Mouse (Mus musculus): ENCODE results near the gene Stac2.

Gene Stac2

DNA sequence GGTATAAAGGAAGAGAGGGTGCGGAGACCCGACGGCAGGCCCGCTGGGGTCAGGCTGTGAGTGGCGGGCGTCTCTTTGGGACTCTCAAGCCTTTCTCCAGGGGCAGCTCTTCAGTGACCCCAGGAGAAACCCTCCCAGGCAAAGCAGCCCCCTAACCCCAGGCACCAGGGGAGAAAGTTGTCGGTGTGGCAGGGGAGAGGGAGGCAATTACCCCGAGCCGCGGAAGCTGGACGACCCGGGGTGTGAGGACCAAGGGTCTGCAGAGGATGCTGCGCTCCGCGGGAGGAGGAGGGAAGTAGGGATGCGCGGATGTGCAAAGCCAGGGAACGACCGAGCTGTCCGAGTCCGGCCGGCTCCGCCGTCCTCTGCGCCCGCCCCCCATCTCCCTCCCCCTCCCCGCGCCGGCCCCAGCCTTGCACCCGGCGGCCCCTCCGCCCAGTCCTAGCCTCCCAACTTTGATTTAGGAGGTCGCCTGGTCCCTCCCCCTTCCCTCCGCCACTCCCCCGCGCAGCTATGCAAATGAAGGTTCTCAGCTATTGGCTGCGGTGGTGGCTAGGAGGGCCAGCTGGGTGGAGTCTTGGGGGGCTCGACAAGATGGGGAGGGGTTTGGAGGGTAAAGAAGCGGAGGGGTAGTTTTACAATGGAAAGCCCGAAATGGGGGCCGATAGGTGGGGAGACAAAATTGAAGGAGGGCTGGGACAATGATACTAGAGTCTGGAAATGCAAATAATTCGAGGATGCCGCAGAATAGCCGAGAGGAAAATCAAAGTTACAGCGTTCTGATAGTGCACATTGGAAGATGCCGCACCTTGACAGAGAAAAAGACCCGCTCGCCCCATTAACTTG is at the start of gene Stac2:
TSS of gene Stac2 (minus strand) at position 474 of the 846 bp plus-strand sequence.
- DNase-seq = peak; percentile 93

DNA sequence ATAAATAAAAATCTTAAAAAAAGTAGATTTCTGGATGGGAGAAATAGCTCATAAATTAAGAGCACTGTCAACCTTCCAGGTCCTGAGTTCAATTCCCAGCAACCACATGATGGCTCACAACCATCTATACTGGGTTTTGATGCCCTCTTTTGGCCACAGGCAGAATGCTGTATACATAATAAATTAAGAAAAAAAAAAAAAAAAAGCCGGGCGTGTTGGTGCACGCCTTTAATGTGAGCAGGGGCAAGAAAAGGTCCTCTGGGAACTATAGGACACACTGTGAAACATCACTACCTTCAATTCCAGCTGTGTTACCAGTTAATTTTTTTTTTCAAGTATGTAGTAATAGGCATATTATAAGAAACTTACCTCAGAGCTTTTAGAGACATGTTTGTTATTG is 48.1 kb upstream of the Stac2 start:
- no peak for DNase-seq

DNA sequence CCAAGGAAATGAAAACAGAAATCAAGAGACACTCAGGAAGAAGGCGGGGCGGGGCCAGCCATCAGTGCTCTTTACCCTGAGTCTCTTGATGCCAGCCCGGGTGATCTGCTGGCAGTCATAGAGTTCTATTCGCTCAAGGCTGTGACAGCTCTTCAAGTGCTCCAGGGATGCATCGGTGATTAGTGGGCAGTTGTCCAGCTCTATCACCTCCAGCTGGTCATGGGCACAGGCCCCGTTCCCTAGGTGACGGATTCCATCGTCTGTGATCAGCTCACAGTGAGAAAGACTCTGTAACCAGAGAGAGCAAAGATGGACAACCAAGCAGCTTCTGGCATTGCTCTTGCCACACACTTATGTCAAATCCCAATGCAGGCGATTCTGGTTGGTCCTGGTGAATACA is 37.3 kb upstream of the Stac2 start:
- no peak for DNase-seq

DNA sequence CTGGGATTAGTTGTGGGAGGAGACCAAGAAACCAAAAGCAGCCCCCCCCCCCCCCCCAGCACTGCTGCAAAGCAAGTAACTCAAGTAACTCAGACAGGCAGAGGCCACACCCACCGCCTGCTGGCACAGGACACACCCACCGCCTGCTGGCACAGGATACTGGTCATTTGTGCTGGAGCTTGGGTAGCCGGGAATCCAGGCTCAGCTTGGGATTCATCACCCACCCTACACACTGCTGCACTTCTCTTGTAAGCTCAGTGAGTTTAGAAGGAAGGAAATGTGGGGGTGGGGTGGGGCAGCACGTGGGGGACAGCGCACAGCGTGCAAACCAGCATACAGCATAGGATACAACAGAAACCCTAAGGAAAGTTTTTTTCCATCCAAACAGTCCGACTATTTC is 35.0 kb upstream of the Stac2 start:
- DNase-seq = peak; percentile 17

DNA sequence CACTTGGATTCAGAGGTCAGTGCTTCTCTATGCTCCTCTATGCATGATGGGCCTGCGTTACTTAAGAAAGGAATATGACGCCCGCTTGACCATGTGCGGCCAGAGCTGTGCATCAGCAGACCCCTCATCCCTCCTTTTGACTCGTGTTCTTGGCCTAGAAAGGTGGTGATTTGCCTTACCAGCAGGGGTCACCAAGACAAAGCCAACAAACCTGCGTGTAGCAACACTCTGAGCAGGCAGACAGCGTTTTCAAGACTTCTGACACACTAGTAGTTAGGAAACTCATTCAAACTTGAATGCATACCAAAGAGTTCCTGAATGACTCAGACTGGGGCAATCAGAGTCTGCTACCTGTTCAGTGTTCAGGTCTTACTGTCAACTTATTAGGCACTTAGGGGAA is 33.3 kb upstream of the Stac2 start:
- DNase-seq = no peak

DNA sequence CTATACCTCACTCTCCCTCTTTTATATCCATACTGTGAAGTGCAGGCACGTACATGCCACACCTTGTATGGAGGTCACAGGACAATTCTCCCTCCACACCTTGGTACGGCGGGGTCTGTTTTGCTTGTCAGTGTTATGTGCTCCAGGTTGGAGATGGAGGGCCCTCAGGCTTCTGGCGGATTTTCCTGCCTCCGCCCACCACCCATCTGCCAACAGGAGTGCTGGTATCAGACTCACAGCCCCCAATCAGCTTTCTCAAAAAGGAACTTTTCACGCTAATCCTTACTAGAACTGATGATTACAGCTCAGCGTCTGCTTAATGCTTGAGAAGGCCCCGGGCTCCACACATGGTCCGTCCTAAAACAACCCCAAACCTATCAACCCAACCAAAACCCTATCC is 32.9 kb upstream of the Stac2 start:
- DNase-seq = no peak

DNA sequence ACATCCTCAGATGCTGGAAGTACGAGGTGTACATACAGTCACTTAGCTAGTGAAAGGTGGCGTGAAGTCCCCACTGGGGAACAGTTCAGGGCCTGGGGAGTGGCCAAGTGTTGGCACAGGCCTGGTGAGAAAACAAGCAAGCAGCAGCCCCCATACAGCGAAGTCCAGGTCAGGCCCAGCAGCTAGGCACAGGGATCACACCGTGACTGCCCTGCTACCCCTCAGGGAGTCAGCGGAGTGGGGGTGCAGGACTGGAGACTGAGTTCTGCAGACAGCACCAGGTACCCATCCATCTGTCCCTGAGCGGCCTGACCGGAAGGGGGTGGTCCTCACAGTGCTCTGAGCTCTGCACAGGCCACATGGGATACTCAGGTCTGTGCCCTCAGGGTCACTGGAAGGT is 29.5 kb upstream of the Stac2 start:
- no peak for DNase-seq

DNA sequence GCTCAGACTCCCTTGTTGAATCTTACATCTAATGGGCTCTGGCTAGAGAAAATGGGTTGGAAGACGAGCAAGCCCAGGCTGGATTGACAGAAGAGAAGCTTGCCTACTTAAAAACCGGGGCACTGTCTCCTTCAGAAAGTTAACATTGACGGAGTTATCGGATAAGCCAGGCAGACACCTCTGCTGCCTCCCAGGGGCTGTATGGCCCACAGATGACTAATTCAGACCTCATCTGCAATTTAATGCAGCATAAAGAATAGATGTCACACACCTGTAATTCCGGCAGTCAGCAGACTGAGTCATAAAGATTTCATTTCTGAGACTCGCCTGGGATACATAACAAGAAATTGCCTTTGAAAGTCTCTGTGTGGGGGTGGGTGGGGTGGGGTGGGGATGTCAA is 27.2 kb upstream of the Stac2 start:
- DNase-seq = no peak

DNA sequence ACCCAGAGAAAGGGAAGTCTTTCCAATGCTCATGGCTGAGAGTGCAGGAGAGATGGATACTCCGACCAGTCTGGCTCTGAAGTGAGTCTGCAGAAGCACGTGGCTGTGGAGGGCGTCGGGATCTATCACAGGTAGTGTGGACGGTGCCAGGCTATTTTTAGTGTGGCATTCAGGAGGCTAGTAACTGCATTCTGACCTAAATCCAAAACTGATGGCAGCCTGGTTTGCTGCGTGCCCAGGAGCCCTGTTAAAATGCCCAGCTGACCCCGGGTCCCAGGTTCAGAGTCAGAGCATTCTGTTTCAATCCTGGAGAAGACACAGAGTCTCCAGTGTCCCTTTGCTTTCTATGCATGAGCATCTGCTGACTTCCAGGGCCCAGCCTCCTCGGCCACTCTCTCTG is 23.8 kb upstream of the Stac2 start:
- DNase-seq = no peak

DNA sequence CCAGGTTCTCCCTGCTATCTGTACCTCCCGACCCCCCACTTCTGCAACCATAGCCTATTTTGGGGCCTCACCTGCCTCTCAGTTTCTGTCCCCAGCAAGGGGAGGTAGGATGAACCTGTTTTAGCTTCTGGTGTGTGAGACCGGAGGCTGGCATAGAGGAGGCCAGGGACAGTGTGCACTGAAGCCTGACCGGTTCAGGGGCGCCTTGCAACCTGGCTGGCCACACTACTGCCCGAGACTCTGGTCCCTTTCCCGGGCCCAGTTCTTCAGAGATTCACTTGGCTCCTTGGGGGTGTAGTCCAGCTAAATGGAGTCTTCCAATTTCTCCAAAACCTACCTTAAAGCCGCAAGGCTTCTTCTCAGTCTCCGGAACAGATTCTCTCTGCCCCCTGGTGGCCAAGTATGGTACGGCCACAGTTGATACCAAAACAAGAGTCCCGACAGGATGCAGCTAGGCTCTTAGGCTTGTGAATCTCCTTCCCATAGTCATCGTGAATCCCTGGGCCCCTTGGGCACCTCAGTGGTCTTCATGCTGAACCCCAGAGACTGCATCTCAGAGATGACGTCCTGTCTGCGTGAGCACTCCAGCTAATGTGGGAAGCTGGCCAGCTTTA is 22.0 kb upstream of the Stac2 start:
- peak; percentile 86 for DNase-seq

DNA sequence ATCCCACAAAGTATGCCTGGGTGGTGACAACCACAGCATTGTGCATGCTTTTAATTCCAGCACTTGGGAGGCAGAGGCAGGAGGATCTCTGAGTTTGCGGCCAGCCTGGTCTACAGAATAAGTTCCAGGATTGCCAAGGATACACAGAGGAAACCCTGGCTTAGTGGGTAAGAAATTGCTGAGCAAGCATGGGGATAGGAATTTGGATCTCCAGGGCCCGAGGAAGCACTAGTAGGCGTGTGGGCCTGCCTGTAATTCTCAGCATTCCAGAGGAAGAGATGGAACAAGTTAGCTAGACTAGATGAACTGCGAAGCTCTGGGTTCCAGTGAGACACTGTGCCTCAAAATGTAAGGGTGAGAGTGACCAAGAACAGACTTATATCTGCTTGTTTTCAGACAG is 20.2 kb upstream of the Stac2 start:
- DNase-seq = no peak

DNA sequence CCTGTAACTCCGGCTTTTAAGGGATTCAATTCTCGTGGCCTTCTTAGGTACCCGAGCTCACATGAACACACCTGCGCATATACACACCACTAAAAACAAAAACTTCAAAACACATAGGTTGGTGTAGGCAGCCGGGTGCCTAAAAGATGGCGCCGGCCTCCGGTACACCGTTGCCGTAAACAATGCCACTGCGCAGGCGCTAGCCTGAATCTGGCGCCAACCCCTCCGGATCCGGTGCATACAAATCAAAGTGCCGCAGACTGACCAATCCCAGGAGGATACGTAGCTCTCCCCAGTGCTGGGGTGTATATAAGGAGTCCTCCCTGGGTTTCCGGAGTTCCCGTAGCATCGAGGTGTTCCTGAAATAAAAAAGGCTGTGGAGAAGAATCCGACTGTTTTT is 14.0 kb upstream of the Stac2 start:
- DNase-seq = no peak

DNA sequence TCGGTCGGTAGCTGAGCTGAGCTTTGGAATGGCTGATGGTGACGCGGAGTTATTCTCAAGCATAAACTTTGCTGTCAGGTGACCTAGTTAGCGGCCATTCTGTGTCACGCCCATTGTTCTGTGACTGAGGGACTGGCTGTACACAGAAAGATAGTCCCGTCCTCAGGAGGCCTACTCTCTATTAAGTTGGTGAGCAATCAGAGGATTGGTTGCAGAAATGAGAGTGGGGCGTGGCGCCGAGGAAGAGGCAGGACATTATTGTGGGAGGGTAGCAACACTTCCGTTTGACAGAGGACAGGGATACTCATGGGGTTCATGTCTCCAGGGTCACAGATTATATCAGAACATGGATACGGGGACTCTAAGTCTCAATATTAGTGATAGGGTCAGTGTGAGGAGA is 12.9 kb upstream of the Stac2 start:
- DNase-seq = no peak

DNA sequence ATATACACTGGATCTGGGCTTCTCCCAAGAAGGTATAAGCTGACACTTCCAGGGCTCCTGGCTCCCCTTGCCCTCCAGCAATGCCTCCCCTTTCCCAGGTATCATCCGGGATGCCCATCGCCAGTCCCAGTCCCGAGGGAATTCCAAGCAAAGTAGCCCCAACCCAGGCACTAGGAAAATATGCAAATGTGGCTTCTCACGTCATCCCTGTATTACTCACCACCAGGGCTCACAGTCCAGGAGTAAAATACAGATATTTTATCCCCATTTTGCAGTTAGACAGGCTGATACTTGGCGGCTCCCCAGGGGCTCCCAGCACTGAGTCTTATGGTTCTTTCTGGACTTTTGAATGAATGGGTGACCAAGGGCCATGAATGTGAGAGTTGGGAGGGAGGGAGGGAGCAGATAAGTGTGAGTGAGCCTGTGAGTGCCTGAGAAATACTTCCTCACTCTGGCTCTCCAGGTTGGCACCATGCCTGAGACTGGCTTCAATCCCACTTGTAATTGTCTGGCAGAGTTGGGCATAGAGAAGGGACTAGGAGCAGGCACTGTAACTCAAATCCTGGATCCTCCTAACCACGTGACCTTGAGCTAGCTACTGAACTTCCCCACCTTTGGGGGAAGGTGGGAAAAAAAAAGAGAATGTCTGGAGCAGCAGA is 8.8 kb upstream of the Stac2 start:
- no peak for DNase-seq

DNA sequence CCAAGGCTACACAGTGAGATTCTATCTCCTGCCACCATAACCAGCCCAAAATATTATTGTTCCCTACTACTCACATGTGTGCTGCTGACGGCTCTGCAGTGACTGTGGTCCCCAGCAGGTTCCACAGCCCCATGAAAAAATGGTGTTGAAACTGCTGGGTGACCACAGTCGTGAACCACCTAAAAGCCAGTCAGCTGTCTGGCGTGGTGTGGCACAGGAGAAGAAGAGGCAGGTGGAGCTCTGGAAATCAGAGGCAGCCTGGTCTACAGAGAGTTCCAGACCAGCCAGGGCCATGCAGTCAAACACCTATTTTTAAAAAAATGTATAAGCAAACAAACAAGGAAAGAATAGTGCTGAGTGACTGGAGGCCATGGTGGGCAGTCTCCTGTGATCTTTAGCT is 8.2 kb upstream of the Stac2 start:
- DNase-seq = no peak

DNA sequence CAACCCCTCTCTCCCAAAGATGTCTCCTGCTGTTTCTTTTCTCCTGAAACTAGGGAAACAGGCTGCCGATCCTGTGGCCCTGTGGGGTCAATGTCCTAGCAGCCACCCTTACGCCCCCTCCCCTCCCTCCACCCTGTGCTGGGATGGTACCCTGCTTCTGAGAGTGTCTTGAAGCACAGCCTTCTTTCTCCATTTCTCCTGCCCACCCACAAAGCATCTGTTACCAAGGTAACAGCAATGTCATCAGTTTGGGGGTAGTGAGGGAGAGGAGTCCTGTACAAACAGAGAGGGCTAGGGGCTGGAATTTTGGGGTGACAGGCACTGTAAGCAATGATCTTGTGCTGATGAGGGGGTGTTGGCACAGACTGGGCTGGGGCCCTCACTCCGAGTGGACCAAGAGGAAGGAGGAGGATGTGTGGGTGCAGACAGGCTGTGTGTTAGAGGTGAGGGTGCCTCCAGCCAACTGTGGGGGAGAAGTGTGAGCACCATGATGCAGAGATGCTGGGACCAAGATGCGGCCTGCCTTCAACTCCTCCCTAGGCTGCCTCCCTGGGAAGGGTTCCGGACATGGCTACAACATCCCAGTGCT is 6.9 kb upstream of the Stac2 start:
- DNase-seq = no peak

DNA sequence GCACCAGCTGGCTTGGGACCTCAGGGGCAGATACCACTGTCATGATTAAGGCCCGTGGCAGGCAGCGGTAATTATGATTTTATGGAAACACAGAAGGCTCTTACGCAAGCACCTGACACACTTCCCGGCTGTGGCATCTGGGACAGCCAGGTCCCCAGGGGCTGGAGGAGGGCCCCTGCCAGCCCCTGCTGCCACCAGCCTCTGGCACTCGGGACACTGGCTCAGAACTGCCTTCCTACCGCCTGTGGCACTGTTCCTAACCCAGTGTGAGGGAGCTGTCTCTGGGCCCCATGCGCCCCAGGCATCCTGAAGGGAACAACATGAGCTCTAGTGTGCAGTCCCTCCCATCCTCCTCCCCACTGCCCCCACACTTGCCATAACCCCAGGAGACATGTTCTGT is 6.4 kb upstream of the Stac2 start:
- no peak for DNase-seq

DNA sequence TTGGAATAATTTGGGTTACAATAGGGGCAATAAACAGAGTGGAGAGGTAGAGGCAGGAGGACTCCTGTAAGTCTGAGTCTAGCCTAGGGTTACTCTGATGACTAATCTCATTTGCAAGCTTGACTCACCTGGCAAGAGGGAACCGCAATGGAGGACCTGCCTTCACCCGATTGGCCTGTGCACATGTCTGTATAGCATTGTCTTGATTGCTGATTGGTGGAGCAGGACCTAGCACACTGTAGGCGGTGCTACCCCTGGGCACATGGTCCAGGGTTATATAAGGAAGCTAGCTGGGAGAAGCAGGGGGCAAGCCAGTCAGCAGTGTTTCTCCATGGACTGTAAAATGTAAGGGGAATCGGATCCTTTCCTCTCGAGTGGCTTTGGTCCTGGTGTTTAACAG is 4.7 kb upstream of the Stac2 start:
- no peak for DNase-seq

DNA sequence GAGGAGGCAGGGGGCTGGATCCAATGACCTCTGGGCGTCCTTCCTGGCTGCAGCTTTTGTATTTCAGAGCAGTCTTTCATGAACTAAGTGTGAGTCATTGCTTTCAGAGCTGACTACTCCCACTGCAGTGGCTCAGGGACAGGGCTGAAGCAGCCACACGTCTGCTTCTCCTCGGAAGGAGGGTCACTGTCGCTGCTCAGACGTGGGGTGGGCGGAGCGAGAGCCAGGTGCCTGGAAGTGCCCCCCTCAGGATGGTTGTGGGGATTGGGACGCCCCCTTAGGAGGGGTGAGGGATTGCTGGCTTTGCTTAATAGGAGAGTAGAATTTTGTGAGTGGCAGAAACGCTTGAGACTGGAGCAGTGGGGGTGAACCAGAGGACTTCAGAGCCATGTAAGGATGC is 4.2 kb upstream of the Stac2 start:
- DNase-seq = no peak

DNA sequence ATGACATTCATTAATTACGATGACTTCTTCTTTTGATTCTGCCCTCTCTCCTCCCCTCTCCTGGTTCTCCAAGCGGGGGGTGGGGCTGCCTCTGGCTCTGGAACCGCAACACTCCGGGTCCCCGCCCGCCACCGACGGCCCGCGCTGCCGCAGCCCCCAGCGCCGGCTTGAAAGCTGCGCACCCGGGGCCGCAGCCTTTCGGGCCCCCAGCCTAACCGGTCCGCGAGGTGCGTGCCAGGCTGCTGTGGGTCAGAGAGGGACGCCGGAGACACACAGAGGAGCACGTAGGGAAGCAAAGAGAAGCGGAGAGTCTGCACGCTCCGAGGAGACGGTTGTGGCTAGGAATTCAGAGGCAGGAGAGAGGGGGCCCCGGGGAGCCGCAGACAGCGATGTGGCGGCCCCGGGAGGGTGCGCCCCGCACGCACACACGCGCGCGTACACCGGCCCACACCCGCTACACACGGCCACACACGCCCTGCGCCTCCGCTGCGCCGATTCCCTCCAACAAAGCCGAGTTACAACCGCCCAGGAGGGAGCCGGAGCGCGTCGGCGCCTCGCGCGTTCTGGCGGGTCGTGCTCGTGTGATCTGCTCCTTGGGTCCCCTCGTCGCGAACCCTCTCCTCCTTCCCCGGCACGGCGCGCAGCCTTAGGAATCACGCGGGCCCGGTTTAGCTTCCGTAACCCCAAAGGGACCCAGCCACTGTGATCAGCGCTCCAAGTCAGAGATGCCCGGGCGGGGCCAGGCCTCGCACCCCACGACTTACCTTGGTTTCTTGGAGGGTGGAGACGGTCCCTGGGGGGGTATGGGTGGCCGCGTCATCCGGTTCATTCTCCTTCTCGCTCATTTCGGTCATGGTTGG is 903 bp downstream of the Stac2 start:
- peak; percentile 57 for DNase-seq

DNA sequence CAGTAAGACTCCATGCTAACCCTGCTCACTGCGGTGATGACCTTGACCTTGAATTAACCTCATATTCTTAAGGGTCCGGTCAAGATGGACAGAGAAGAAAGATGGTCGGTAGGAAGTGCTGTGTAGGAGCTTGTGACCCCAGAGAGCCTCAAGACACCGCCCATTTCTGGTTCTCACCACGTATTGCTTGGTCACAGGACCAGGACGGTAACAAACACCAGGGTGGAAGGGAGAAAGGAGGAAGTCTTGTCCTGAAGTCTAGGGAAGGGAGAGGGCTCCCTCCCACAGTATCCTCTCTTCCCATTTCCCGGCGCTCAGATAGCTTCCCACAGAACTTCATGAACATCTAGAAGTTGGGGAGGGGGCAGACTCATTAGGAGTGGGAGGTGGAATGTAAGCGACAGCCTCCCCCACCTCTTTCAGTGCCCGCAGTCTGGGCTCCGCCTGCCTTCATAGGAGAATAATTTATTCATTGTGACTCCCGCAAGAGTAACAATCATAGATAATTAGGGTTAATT is 1.6 kb downstream of the Stac2 start:
- peak; percentile 17 for DNase-seq

DNA sequence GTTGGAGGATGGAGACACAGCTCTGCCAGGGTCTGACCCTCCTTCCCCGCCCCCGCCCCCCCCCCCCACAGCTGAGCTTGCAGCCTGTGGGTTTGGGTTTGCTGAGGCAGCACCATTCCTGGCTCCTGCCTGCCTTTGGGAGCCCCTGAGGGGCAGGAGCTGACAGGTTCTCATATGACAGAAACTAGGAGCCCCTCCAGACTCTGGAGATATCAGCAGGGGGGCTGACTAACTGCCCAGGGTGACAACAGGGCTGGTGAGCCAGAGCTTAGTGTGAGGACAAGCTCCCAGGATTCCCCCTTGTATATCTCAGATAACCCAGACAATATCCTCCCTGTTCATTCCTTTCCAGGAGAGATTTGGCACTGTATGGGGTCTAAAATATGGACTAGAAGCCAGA is 2.3 kb downstream of the Stac2 start:
- DNase-seq = no peak

DNA sequence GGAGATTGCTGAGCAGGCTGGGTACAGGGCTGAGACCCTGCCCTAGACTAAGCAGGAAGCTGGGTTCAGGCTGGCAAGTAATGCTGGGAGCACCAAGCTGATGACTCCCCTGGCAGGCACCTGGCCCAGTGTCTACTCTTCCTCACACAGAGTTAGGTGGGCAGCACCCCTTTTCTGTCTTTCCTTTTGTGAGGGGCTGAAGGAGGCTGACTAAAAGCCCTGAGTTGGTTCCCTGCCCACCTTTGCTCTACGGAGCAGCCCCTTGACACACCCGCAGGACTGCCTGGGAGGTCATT is 2.8 kb downstream of the Stac2 start:
- DNase-seq = no peak

Data from embryo, embryonic 11 days (tissue).